Mouse (Mus musculus) Muller cell, postnatal 12 days (primary cell): ENCODE data around the gene Nrd1.

ENCODE experiments used
- DNase-seq: peaks from one replicate; pipeline ENCODE4 v3.0.0-alpha.2; 2015; ENCODE audit errors: inconsistent ontology term

The Nrd1 gene

DNA sequence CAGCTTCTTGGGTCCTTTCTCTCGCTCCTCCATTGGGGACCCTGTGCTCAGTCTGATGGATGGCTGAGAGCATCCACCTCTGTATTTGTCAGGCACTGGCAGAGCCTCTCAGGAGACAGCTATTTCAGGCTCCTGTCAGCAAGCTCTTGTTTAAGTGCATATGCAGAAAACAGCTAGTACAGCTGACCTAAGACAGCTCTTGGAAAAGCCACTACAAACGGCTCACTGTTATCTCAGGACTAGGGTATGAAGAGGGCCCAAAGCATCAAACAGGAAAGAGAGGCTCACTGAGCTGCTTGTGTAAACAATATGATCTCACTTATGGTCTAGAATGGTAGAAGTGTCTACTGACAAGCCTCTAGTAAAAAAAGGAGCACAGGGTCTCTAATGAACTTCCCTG, 93.8 kb downstream of the Nrd1 start:
- DNase-seq: no peak

DNA sequence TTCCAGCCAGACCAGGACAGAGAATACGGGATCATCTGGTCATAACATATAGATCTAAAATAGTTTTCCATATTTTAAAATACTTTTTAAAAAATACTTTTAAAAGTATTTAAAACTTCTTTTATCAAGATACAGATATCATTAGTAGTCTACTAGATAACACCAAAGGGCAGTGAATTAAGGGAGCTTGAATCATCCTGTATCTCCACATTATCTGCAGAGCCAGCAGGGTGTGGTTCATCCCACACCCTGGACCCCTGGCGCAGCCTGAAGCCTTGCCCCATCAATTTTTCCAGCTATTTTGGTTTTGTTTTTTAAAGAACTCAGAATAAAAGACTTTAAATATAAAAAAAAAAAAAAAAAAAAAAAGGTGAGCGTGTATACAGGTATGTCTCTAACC, 98.4 kb downstream of the Nrd1 start:
- DNase-seq: no peak

DNA sequence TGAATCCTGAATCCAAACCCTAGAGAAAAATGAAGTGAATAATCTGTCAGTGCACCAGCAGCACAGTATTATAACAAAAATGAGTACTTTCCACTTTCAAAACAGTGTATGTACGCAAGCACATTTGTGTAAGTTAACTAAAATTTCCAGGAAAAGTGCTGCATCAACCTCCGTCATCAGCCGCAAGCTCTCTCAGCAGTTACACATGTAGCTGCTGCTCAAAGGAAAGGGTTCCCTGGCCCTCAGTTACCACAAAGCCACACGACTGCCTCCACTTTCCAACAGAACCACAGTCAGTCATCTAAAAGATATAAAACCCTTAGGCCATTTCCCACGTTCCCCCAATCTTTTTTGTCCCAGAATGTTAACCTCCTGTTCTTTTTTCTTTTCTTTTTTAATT, 102.1 kb downstream of the Nrd1 start:
- DNase-seq: no peak

DNA sequence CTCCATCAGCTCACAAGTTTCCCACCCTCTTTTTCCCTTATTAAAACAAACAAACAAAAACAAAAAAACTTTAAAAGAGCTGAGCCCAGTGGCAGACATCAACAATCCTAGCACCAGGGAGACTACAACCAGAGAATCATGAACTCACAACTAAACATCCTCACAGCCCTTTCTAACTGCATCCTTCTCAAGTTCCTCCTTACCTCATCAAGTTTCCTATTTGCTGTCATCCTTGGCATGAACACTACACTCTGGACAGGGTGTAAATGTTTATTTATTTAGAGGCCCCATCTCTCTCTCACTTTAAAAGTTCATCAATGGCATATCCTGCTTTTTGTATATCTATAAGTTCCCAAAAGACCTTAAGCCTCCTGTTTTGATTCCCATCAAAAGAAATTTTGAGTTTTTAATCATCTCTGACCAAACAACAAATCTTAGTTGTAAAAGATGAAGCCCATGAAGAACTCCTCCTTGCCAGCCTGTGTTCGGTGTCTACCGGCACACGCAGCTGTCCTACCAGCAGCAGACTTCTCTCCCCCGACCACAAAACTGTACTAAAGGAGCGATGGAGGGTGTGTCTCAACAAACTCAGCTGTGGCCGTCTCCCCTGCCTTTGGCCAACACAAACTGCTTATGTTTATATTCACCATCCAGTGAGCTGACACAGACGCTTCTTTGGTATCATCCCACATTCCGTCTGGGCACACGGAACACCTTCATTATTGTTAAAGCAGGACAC, 102.9 kb downstream of the Nrd1 start:
- no peak for DNase-seq

DNA sequence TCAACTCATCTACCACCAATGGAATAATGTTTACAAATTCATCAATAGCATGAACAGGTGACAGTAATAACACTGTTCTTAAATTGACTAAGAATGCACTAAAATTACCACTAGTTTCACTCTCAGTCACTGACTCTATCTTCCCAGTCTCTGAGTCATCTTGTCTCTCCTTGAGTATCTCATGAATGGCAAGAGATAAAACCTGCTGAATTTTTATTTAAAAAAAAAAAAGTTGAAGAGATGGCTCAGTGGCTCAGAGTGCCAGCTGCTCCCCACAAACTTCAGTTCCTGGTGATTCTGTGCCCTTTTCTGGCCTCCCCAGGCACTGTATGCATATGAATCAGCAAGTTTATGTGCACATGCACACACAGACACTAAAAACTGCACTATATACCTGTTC, 104.8 kb downstream of the Nrd1 start:
- DNase-seq: no peak

DNA sequence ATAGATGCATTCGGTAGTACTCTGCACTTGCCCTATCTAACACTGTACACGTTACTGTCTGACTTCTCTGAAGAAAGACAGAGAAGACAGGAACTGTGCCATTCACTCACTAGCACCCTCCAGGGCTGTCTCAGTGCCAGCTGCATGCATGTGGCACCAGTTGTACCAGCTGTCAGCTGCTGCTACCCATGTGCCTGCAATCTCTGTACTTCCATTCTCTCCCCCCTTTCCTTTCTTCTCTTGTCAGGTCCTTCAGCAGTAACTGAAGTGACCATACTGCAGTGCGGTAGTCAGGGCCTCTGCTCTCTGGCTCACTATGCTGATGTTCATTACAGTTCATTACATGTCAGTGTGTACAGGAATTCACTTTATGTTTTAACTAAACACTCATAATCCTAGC, 105.6 kb downstream of the Nrd1 start:
- DNase-seq: no peak

DNA sequence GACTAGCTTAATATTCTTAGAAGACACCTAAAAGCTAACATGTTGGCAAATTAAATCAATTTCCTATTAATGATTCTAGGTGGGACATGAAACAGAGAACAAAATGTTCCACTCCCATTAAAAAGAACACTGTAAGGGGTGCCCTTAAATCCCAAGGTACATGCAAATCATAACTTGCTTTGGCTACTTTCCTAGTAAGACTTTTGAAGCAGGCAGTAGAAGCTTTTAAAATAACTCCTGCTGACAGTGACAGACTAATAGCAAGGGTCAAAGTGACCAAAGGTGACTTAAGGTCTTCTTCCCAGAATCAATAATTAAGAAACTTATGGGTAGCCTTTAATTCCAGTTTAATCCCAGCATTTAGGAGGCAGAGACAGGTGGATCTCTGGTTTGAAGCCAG, 106.1 kb downstream of the Nrd1 start:
- no peak for DNase-seq

DNA sequence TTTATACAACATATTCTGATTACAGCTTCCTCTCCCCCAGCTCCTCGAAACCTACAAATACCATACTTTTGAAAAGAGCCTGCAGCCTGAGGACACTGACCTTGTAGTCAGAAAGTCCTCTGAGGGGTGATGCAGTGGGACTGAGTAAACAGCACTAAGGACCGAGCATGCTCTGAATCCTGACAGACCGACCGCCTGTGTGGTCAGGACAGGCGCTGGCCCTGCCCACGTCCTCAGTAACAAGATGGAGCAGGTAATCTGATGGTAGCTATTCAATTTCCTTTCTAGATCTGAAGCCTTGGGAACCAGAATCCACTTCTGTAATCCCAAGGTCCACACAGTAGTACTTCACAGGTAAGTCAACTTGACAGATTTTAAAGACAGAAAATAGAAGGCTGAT, 108.6 kb downstream of the Nrd1 start:
- no peak for DNase-seq

DNA sequence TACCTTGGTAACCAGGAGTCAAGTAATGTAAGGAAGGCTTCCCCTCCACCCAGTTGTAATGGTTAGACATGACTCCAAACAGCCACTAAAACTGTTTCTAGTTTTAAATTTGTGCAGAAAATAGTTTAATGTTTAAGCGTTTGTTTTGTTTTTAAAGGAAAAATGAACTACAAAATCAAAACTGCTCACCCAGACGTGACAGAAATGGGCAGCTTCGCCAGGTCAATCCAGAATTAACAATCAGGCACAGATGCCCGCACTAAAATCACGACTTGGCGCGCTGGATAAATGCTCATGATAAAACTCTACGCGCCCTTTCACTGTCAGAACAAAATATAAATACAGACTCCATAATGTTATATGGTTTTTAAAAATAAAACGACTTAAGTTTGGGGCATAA, 109.2 kb downstream of the Nrd1 start:
- no peak for DNase-seq

DNA sequence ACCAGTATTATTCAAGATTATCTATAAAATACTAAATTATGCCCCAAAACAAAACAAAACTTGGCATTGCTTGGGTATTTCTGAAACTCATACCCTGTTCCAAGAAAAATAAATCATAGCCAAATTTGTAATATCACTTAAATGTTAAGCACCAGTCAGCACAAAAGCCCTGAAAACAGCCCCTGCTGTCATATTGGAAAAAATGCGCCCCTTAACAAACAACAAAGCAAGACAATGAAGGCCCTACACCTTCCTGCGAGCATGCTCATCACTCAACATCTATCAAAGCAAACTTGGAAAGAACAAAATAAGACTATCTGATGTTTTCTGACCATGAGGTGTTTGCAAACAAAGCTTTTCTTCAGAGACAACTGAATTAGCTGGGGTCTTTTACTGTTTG, 110.5 kb downstream of the Nrd1 start:
- no peak for DNase-seq
